Mouse (Mus musculus): ENCODE results near the gene Adgra1. TPM values are rescaled to one million over a fixed set of nuclear protein-coding genes. Genes with fewer than 3 reads are reported as not detected.

Gene Adgra1
- polyA plus RNA-seq, 1 experiment from 2014 or later = not detected

GRCm38 (mm10) chr7:139843140-139843539 is 9.2 kb downstream of the Adgra1 start:
- Histone ChIP-seq H3K36me3 (ENCODE audit: control insufficient read depth, insufficient read depth, low read length) (no peaks in the 10 kb centered on the region), H3K4me2 (ENCODE audit: low read depth, low read length) (no peak overlapping the region), H3K9ac (ENCODE audit: low read length) (no peak overlapping the region), H3K27ac (ENCODE audit: low read length) (no peak overlapping the region), H3K9me3 (ENCODE audit: control insufficient read depth, low read length) (no peaks in the 10 kb centered on the region), H3K4me3 (ENCODE audit: low read length) (no peak overlapping the region), H3K4me1 (replicated peaks; ENCODE audit: control insufficient read depth, insufficient read depth, low read length) (no peaks in the 10 kb centered on the region), H3K27me3 (ENCODE audit: control insufficient read depth, insufficient read depth, low read depth, low read length) (no peaks in the 10 kb centered on the region)
- ATAC-seq (ENCODE audit: low read depth) = no peak
- WGBS = 27% methylated on average over 5 of the region's 5 CpGs

GRCm38 (mm10) chr7:139843776-139844175 is 9.8 kb downstream of the Adgra1 start:
- Histone ChIP-seq H3K36me3 (ENCODE audit: control insufficient read depth, insufficient read depth, low read length) (no peaks in the 10 kb centered on the region), H3K4me2 (ENCODE audit: low read depth, low read length) (no peak overlapping the region), H3K9me3 (ENCODE audit: control insufficient read depth, low read length) (no peaks in the 10 kb centered on the region), H3K4me3 (ENCODE audit: low read length) (no peak overlapping the region), H3K27ac (ENCODE audit: low read length) (no peak overlapping the region), H3K27me3 (ENCODE audit: control insufficient read depth, insufficient read depth, low read depth, low read length) (no peaks in the 10 kb centered on the region), H3K9ac (ENCODE audit: low read length) (no peak overlapping the region), H3K4me1 (replicated peaks; ENCODE audit: control insufficient read depth, insufficient read depth, low read length) (no peaks in the 10 kb centered on the region)
- ATAC-seq (ENCODE audit: low read depth) = no peak
- 18% methylated on average over 5 of the region's 5 CpGs for WGBS

GRCm38 (mm10) chr7:139845101-139845500 is 11.1 kb downstream of the Adgra1 start:
- H3K9me3 ChIP-seq (ENCODE audit: control insufficient read depth, low read length) = no peaks in the 10 kb centered on the region
- no peak overlapping the region for H3K9ac ChIP-seq (ENCODE audit: low read length)
- H3K4me2 ChIP-seq (ENCODE audit: low read depth, low read length) = no peak overlapping the region
- H3K4me1 ChIP-seq (replicated peaks; ENCODE audit: control insufficient read depth, insufficient read depth, low read length) = no peaks in the 10 kb centered on the region
- no peak overlapping the region for H3K4me3 ChIP-seq (ENCODE audit: low read length)
- ATAC-seq (ENCODE audit: low read depth) = no peak
- WGBS = 68% methylated on average over 2 of the region's 2 CpGs
- H3K27me3 ChIP-seq (ENCODE audit: control insufficient read depth, insufficient read depth, low read depth, low read length) = no peaks in the 10 kb centered on the region
- no peak overlapping the region for H3K27ac ChIP-seq (ENCODE audit: low read length)
- no peaks in the 10 kb centered on the region for H3K36me3 ChIP-seq (ENCODE audit: control insufficient read depth, insufficient read depth, low read length)

- H3K9me3 ChIP-seq (ENCODE audit: control insufficient read depth, low read length) = no peaks in the 10 kb centered on the region
- H3K4me1 ChIP-seq (replicated peaks; ENCODE audit: control insufficient read depth, insufficient read depth, low read length) = no peaks in the 10 kb centered on the region
- no peak overlapping the region for H3K4me3 ChIP-seq (ENCODE audit: low read length)
- H3K27me3 ChIP-seq (ENCODE audit: control insufficient read depth, insufficient read depth, low read depth, low read length) = no peaks in the 10 kb centered on the region
- no peak overlapping the region for H3K4me2 ChIP-seq (ENCODE audit: low read depth, low read length)
- WGBS = 20% methylated on average over 6 of the region's 6 CpGs
- no peak overlapping the region for H3K27ac ChIP-seq (ENCODE audit: low read length)
- no peaks in the 10 kb centered on the region for H3K36me3 ChIP-seq (ENCODE audit: control insufficient read depth, insufficient read depth, low read length)
- ATAC-seq (ENCODE audit: low read depth) = no peak
- H3K9ac ChIP-seq (ENCODE audit: low read length) = no peak overlapping the region
Observed at GRCm38 (mm10) chr7:139850152-139850551, 16.2 kb downstream of the Adgra1 start.

GRCm38 (mm10) chr7:139850677-139851076 is 16.7 kb downstream of the Adgra1 start:
- WGBS = 53% methylated on average over 5 of the region's 5 CpGs
- H3K27me3 ChIP-seq (ENCODE audit: control insufficient read depth, insufficient read depth, low read depth, low read length) = no peaks in the 10 kb centered on the region
- no peaks in the 10 kb centered on the region for H3K4me1 ChIP-seq (replicated peaks; ENCODE audit: control insufficient read depth, insufficient read depth, low read length)
- no peak overlapping the region for H3K9ac ChIP-seq (ENCODE audit: low read length)
- no peak overlapping the region for H3K4me3 ChIP-seq (ENCODE audit: low read length)
- no peaks in the 10 kb centered on the region for H3K9me3 ChIP-seq (ENCODE audit: control insufficient read depth, low read length)
- no peak overlapping the region for H3K27ac ChIP-seq (ENCODE audit: low read length)
- H3K4me2 ChIP-seq (ENCODE audit: low read depth, low read length) = no peak overlapping the region
- no peaks in the 10 kb centered on the region for H3K36me3 ChIP-seq (ENCODE audit: control insufficient read depth, insufficient read depth, low read length)
- ATAC-seq (ENCODE audit: low read depth) = no peak

- Histone ChIP-seq H3K27me3 (ENCODE audit: control insufficient read depth, insufficient read depth, low read depth, low read length) (no peaks in the 10 kb centered on the region), H3K9me3 (ENCODE audit: control insufficient read depth, low read length) (no peaks in the 10 kb centered on the region), H3K36me3 (ENCODE audit: control insufficient read depth, insufficient read depth, low read length) (no peaks in the 10 kb centered on the region), H3K4me3 (ENCODE audit: low read length) (no peak overlapping the region), H3K4me1 (replicated peaks; ENCODE audit: control insufficient read depth, insufficient read depth, low read length) (no peaks in the 10 kb centered on the region), H3K4me2 (ENCODE audit: low read depth, low read length) (no peak overlapping the region), H3K9ac (ENCODE audit: low read length) (no peak overlapping the region), H3K27ac (ENCODE audit: low read length) (no peak overlapping the region)
- ATAC-seq (ENCODE audit: low read depth) = no peak
- 53% methylated on average over 6 of the region's 6 CpGs for WGBS
Observed at GRCm38 (mm10) chr7:139851098-139851497, 17.1 kb downstream of the Adgra1 start.

GRCm38 (mm10) chr7:139855261-139855660 is 21.3 kb downstream of the Adgra1 start:
- Histone ChIP-seq H3K27ac (ENCODE audit: low read length) (no peak overlapping the region), H3K4me3 (ENCODE audit: low read length) (no peak overlapping the region), H3K9me3 (ENCODE audit: control insufficient read depth, low read length) (no peaks in the 10 kb centered on the region), H3K9ac (ENCODE audit: low read length) (no peak overlapping the region), H3K27me3 (ENCODE audit: control insufficient read depth, insufficient read depth, low read depth, low read length) (no peaks in the 10 kb centered on the region), H3K4me1 (replicated peaks; ENCODE audit: control insufficient read depth, insufficient read depth, low read length) (no peaks in the 10 kb centered on the region), H3K4me2 (ENCODE audit: low read depth, low read length) (no peak overlapping the region), H3K36me3 (ENCODE audit: control insufficient read depth, insufficient read depth, low read length) (no peaks in the 10 kb centered on the region)
- ATAC-seq (ENCODE audit: low read depth) = no peak
- WGBS = 77% methylated on average over 11 of the region's 11 CpGs

GRCm38 (mm10) chr7:139861411-139861810 is 27.4 kb downstream of the Adgra1 start:
- Histone ChIP-seq H3K36me3 (ENCODE audit: control insufficient read depth, insufficient read depth, low read length) (no peaks in the 10 kb centered on the region), H3K9ac (ENCODE audit: low read length) (no peak overlapping the region), H3K4me3 (ENCODE audit: low read length) (no peak overlapping the region), H3K4me2 (ENCODE audit: low read depth, low read length) (no peak overlapping the region), H3K4me1 (replicated peaks; ENCODE audit: control insufficient read depth, insufficient read depth, low read length) (no peaks in the 10 kb centered on the region), H3K9me3 (ENCODE audit: control insufficient read depth, low read length) (no peaks in the 10 kb centered on the region), H3K27me3 (ENCODE audit: control insufficient read depth, insufficient read depth, low read depth, low read length) (no peaks in the 10 kb centered on the region), H3K27ac (ENCODE audit: low read length) (no peak overlapping the region)
- 19% methylated on average over 3 of the region's 3 CpGs for WGBS
- ATAC-seq (ENCODE audit: low read depth) = no peak

- Histone ChIP-seq H3K27ac (ENCODE audit: low read length) (no peak overlapping the region), H3K36me3 (ENCODE audit: control insufficient read depth, insufficient read depth, low read length) (no peaks in the 10 kb centered on the region), H3K4me3 (ENCODE audit: low read length) (no peak overlapping the region), H3K9me3 (ENCODE audit: control insufficient read depth, low read length) (no peaks in the 10 kb centered on the region), H3K9ac (ENCODE audit: low read length) (no peak overlapping the region), H3K27me3 (ENCODE audit: control insufficient read depth, insufficient read depth, low read depth, low read length) (no peaks in the 10 kb centered on the region), H3K4me1 (replicated peaks; ENCODE audit: control insufficient read depth, insufficient read depth, low read length) (no peaks in the 10 kb centered on the region), H3K4me2 (ENCODE audit: low read depth, low read length) (no peak overlapping the region)
- WGBS = 69% methylated on average over 2 of the region's 2 CpGs
- ATAC-seq (ENCODE audit: low read depth) = no peak
Observed at GRCm38 (mm10) chr7:139863076-139863475, 29.1 kb downstream of the Adgra1 start.

- Histone ChIP-seq H3K4me1 (replicated peaks; ENCODE audit: control insufficient read depth, insufficient read depth, low read length) (no peaks in the 10 kb centered on the region), H3K27me3 (ENCODE audit: control insufficient read depth, insufficient read depth, low read depth, low read length) (no peaks in the 10 kb centered on the region), H3K27ac (ENCODE audit: low read length) (no peak overlapping the region), H3K9ac (ENCODE audit: low read length) (no peak overlapping the region), H3K36me3 (ENCODE audit: control insufficient read depth, insufficient read depth, low read length) (no peaks in the 10 kb centered on the region), H3K9me3 (ENCODE audit: control insufficient read depth, low read length) (no peaks in the 10 kb centered on the region), H3K4me2 (ENCODE audit: low read depth, low read length) (no peak overlapping the region), H3K4me3 (ENCODE audit: low read length) (no peak overlapping the region)
- 27% methylated on average over 2 of the region's 2 CpGs for WGBS
- no peak for ATAC-seq (ENCODE audit: low read depth)
Observed at GRCm38 (mm10) chr7:139864253-139864652, 30.3 kb downstream of the Adgra1 start.
